Mouse (Mus musculus) lung, postnatal 0 days (tissue): ENCODE data around the gene Polr3b.

Experiments
- CTCF ChIP-seq: IDR thresholded peaks from 2 replicates; pipeline ENCODE4 v1.5.1; 2016; ENCODE audit warnings: antibody characterized with exemption, mild to moderate bottlenecking
- EP300 ChIP-seq: IDR thresholded peaks from 2 replicates; pipeline ENCODE4 v1.6.1; 2016; ENCODE audit warnings: antibody characterized with exemption, mild to moderate bottlenecking, control low read depth

- TF ChIP-seq CTCF (no peak), EP300 (no peak)
These were observed 137.5 kb downstream of the Polr3b start for GRCm38 (mm10) chr10:84759511-84760117.
